Mouse (Mus musculus): Measurements from ENCODE around the gene Pola2. TPM values are rescaled to one million over a fixed set of nuclear protein-coding genes. Genes with fewer than 3 reads are reported as not detected.

The Pola2 gene
- polyA plus RNA-seq, 1 experiment from 2014 or later: 22.4 TPM

DNA sequence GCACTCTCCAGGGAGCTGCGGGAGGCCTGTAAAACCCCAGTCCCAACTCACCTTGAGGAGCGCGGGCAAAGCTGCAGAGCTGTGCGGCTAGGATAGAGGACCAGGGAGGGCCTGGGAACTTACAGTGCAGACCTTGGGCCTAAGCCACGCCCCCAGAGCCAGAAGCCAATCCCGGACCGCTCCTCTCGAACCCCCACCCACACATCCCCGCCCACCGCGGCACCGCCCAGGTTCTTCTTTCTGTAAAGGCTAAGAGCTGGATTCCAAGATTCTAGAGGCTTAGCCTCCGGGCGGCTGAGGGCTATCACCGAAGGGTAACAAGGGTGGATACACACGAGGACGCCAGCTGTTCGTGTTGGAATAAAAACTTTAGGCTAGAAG lies 39.3 kb downstream of the Pola2 start, which contains the start of gene Cdc42ep2:
Gene Cdc42ep2 (minus strand): TSS at position 104 of the 381 bp plus-strand sequence.
- peak; percentile 95 for ATAC-seq
- H3K9ac ChIP-seq (ENCODE audit: low read depth, low read length): peak within 1 kb of the TSS; percentile 73
- no peaks in the 10 kb centered on the region for H3K36me3 ChIP-seq (ENCODE audit: control insufficient read depth, insufficient read depth, low read length)
- no peaks in the 10 kb centered on the region for H3K9me3 ChIP-seq (ENCODE audit: control insufficient read depth, low read length)
- peak within 1 kb of the TSS; percentile 83 for H3K27ac ChIP-seq (ENCODE audit: low read depth, low read length)
- peak within 1 kb of the TSS; percentile 62 for H3K4me3 ChIP-seq (ENCODE audit: low read length)
- H3K27me3 ChIP-seq (replicated peaks; ENCODE audit: control insufficient read depth, insufficient read depth, low read length): no peaks in the 10 kb centered on the region
- under 1% methylated on average over 18 of the region's 18 CpGs for WGBS
- H3K4me2 ChIP-seq (ENCODE audit: low read length): peak within 1 kb of the TSS; percentile 68
- H3K4me1 ChIP-seq (ENCODE audit: control insufficient read depth, insufficient read depth, low read depth, low read length): peaks cover 23% of the 10 kb centered on the region

DNA sequence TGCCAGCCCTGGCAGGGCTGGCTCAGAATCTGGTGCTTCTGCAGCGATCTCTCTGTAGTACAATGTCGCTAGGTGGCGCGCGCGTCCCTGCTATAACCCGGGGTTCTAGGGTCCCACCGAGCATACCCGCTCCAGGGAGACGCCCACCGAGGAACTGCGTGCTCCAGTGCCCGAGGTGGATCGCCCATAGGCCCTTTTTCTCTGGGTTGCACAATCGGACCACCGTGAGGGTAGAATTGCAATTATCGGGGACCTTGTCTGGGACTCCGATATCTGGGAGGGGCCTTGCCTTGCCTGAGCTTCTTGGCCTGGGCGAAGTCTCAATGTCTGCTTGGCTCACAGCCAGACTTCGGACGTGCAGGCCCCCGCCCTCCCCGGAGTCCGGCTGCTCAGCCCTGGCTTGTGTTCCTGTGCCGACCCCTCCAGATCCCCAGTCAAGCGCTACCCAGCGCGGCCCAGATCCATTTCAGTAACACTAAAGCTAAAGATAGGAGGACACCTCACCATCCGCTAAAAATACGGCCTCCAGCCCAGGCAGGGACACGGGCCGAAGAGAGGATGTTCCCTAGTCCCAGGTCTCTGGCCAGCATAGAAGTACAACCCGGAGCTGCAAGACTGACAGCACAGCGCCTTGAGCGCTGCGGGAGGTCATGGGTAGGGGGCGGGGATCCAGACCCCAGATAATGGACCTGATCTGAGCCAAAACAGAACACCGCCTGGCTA lies 39.9 kb downstream of the Pola2 start:
- no peaks in the 10 kb centered on the region for H3K36me3 ChIP-seq (ENCODE audit: control insufficient read depth, insufficient read depth, low read length)
- H3K4me2 ChIP-seq (ENCODE audit: low read length): peak overlapping the region; percentile 68
- H3K27me3 ChIP-seq (replicated peaks; ENCODE audit: control insufficient read depth, insufficient read depth, low read length): no peaks in the 10 kb centered on the region
- peak overlapping the region; percentile 62 for H3K4me3 ChIP-seq (ENCODE audit: low read length)
- ATAC-seq: peak; percentile 84
- peak overlapping the region; percentile 83 for H3K27ac ChIP-seq (ENCODE audit: low read depth, low read length)
- under 1% methylated on average over 38 of the region's 38 CpGs for WGBS
- no peaks in the 10 kb centered on the region for H3K9me3 ChIP-seq (ENCODE audit: control insufficient read depth, low read length)
- peak overlapping the region; percentile 73 for H3K9ac ChIP-seq (ENCODE audit: low read depth, low read length)
- H3K4me1 ChIP-seq (ENCODE audit: control insufficient read depth, insufficient read depth, low read depth, low read length): peaks cover 23% of the 10 kb centered on the region

DNA sequence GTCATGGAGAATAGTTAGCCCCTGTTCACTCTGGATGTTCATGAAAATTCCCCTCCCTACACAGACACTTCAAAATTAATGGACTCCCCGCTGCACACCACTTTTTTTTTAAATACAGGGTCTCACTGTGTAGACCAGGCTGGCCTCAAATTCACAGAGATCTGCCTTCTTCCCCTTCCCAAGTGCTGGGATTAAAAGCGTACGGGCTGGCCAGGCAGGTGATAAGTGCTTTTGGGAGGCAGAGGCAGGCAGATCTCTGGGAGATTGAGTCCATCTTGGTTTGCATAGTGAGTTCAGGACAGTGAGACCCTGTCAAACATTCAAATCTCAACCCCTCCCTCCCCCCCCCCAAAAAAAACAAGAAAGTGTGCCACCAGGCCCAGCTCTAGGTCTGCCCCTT lies 41.0 kb downstream of the Pola2 start:
- H3K27me3 ChIP-seq (replicated peaks; ENCODE audit: control insufficient read depth, insufficient read depth, low read length): no peaks in the 10 kb centered on the region
- ATAC-seq: no peak
- no peak overlapping the region for H3K27ac ChIP-seq (ENCODE audit: low read depth, low read length)
- H3K4me1 ChIP-seq (ENCODE audit: control insufficient read depth, insufficient read depth, low read depth, low read length): peaks cover 23% of the 10 kb centered on the region
- 0 out of 2 replicates have a peak overlapping the region, but pooled peaks have one; percentile 7 for H3K4me3 ChIP-seq (ENCODE audit: low read length)
- no peaks in the 10 kb centered on the region for H3K9me3 ChIP-seq (ENCODE audit: control insufficient read depth, low read length)
- peak overlapping the region; percentile 21; the same call in 1 of the 2 replicates for H3K4me2 ChIP-seq (ENCODE audit: low read length)
- no peak overlapping the region for H3K9ac ChIP-seq (ENCODE audit: low read depth, low read length)
- WGBS: 97% methylated on average over 3 of the region's 3 CpGs
- peaks cover 5% of the 10 kb centered on the region; the same call in 1 of the 2 replicates for H3K36me3 ChIP-seq (ENCODE audit: control insufficient read depth, insufficient read depth, low read length)

DNA sequence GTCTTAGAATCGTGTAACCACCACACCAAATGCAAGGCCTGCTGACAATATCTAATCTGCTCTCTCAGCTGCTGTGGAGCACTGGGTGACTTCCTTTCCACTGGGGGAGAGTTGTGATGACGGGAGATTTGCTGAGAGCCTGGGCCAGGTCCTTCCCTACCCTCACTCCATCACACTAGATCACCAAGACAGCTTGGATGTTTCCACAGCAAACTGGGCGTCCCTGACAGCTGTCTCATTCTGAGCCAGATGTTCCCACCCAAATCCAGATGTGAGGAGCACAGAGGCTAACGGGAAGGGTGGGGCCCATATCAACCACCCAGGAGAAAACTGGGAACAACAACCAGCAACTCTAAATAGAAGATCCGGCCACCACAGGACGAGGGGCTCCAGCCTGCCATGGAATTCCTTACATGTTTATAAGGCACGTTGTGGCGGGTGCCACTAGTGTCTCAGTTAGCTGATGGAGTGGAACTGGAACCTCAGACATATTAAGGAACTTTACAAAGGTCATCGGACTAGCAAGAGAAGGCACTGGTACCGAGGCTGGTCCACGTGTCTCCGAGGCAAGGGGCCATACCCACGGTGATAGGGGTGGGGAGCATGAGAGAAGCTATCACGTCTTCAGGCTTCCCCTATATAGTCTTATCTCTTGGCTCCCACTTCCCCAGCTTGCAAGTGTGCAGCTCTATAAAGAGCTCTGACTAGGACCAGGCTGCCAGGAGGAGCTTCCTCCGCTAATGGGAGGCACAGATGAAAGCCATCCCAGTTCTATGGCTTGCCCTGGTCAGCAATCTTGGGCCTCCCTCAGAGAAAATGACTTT lies 41.7 kb downstream of the Pola2 start:
- Histone ChIP-seq H3K36me3 (ENCODE audit: control insufficient read depth, insufficient read depth, low read length) (peaks cover 11% of the 10 kb centered on the region; the same call in 1 of the 2 replicates), H3K27ac (ENCODE audit: low read depth, low read length) (no peak overlapping the region), H3K4me3 (ENCODE audit: low read length) (0 out of 2 replicates have a peak overlapping the region, but pooled peaks have one; percentile 7), H3K9ac (ENCODE audit: low read depth, low read length) (no peak overlapping the region), H3K4me2 (ENCODE audit: low read length) (peak overlapping the region; percentile 21), H3K9me3 (ENCODE audit: control insufficient read depth, low read length) (no peaks in the 10 kb centered on the region), H3K4me1 (ENCODE audit: control insufficient read depth, insufficient read depth, low read depth, low read length) (peaks cover 23% of the 10 kb centered on the region), H3K27me3 (replicated peaks; ENCODE audit: control insufficient read depth, insufficient read depth, low read length) (no peaks in the 10 kb centered on the region)
- whole genome bisulfite sequencing: 77% methylated on average over 15 of the region's 15 CpGs
- no peak for ATAC-seq

DNA sequence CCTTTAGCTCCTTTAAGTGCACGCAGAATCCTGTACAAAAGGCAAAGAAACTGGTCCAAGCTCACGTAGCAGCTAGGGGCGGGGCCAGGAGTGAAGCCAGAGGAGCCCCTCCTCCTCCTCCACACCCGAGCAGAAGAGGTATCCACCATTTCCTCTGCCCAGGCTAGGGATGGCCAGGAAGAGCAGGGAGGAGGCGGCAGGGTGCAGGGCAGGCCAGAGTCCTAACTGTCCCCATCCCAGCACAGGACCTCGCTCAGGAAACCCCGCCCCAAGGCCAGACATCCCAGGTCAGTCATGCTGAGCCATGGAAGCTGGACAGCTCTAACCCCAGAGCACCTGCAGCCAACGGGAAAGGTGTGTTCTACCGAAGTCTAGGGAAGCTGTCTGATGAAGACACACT lies 42.3 kb downstream of the Pola2 start:
- Histone ChIP-seq H3K4me2 (ENCODE audit: low read length) (peak overlapping the region; percentile 16), H3K36me3 (ENCODE audit: control insufficient read depth, insufficient read depth, low read length) (peaks cover 14% of the 10 kb centered on the region; the same call in 1 of the 2 replicates), H3K4me1 (ENCODE audit: control insufficient read depth, insufficient read depth, low read depth, low read length) (peaks cover 23% of the 10 kb centered on the region), H3K9ac (ENCODE audit: low read depth, low read length) (peak overlapping the region; percentile 44), H3K27ac (ENCODE audit: low read depth, low read length) (no peak overlapping the region), H3K27me3 (replicated peaks; ENCODE audit: control insufficient read depth, insufficient read depth, low read length) (no peaks in the 10 kb centered on the region), H3K4me3 (ENCODE audit: low read length) (no peak overlapping the region), H3K9me3 (ENCODE audit: control insufficient read depth, low read length) (no peaks in the 10 kb centered on the region)
- 25% methylated on average over 9 of the region's 9 CpGs for WGBS
- no peak for ATAC-seq

DNA sequence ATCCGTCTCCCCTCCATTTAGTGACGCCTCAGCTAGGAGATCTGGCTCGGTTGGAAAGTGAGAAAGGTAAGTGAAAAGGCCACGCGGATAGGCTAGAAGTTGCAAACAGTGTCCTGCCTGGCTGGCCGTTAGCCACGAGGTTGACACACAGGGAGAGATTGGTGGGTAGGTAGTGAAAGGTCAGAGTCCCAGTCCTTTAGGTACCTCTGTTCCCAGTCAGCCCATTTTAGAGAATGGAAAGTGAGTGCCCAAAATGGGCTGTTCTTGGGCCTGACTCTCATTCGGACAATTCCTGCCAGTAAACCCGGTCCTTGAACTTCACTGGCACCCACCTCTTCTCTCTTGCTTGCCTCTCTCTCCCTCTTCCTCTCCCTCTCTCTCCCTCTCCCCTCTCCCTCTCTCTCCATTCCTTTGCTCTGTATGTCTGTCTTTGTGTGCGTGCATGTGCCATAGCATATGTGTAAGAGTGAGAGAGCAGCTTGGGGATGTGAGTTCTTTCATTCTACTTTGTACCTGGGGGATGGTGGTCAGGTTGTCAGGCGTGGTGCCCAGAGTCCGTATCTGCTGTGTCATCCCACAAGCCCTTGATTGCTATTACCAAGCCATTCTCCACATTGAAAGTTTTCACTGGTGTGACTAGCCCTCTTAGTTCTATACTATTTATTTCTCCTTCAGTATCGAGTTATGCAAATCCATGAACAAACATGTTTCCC lies 50.8 kb downstream of the Pola2 start, which contains the start of gene Dpf2:
Gene Dpf2 (minus strand): TSS at position 4 of the 713 bp plus-strand sequence.
- peak; percentile 6; the same call in 1 of the 2 replicates for ATAC-seq
- Histone ChIP-seq H3K27ac (ENCODE audit: low read depth, low read length) (peak within 1 kb of the TSS; percentile 84), H3K27me3 (replicated peaks; ENCODE audit: control insufficient read depth, insufficient read depth, low read length) (no peaks in the 10 kb centered on the region), H3K9ac (ENCODE audit: low read depth, low read length) (peak within 1 kb of the TSS; percentile 81), H3K4me1 (ENCODE audit: control insufficient read depth, insufficient read depth, low read depth, low read length) (peaks cover 30% of the 10 kb centered on the region), H3K4me2 (ENCODE audit: low read length) (peak within 1 kb of the TSS; percentile 87), H3K9me3 (ENCODE audit: control insufficient read depth, low read length) (no peaks in the 10 kb centered on the region), H3K36me3 (ENCODE audit: control insufficient read depth, insufficient read depth, low read length) (peaks cover 13% of the 10 kb centered on the region), H3K4me3 (ENCODE audit: low read length) (peak within 1 kb of the TSS; percentile 71)
- WGBS: 23% methylated on average over 13 of the region's 13 CpGs

DNA sequence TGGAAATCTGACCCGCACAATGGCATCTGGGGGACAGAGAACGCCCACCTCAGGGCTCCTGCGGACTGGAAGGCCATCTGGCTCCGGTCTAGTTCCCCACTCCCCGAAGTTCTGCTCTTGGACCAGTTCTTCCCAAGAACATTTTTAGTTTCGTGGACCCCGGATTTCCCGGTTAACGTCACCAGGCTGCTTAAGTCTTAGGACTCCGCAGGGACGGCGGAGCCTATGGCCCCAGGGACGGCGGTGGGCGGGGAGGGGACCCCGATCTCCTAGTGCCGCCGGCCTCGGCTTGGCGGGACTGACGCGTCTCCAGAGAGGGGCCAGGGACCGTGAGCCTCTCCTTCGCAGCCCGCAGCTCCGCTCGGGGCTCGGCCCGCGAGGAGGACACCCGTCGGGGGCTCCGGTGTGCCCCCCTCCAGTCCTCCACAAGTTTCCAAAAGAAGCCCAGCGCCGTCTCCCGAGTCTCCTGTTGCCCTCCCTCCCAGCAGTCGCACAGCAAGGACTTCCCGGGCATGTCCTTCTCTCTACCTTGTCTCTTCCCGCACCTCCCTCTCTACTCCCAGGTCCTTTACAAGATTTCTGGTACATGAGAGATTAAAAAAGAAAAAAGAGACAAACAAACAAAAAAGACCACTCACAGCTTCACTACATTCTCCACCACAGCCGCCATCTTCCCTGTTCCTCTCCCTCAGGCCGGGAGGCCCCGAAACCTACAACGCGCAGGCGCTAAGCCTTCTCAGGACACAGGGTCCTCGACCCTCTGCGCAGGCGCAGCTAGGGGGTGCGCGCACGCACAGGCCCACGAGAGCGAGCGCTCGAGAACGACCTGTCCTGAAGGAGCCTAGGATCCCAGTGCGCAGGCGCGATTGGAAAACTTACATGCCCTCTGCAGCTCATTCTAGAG lies 51.6 kb downstream of the Pola2 start:
- Histone ChIP-seq H3K4me1 (ENCODE audit: control insufficient read depth, insufficient read depth, low read depth, low read length) (peaks cover 30% of the 10 kb centered on the region), H3K4me2 (ENCODE audit: low read length) (peak overlapping the region; percentile 87), H3K27me3 (replicated peaks; ENCODE audit: control insufficient read depth, insufficient read depth, low read length) (no peaks in the 10 kb centered on the region), H3K4me3 (ENCODE audit: low read length) (peak overlapping the region; percentile 71), H3K27ac (ENCODE audit: low read depth, low read length) (peak overlapping the region; percentile 84), H3K9me3 (ENCODE audit: control insufficient read depth, low read length) (no peaks in the 10 kb centered on the region), H3K36me3 (ENCODE audit: control insufficient read depth, insufficient read depth, low read length) (peaks cover 6% of the 10 kb centered on the region), H3K9ac (ENCODE audit: low read depth, low read length) (peak overlapping the region; percentile 81)
- ATAC-seq: peak; percentile 94
- WGBS: 0% methylated on average over 51 of the region's 59 CpGs
